Mouse (Mus musculus): ENCODE measurements around the gene Mfsd4b1.

DNA sequence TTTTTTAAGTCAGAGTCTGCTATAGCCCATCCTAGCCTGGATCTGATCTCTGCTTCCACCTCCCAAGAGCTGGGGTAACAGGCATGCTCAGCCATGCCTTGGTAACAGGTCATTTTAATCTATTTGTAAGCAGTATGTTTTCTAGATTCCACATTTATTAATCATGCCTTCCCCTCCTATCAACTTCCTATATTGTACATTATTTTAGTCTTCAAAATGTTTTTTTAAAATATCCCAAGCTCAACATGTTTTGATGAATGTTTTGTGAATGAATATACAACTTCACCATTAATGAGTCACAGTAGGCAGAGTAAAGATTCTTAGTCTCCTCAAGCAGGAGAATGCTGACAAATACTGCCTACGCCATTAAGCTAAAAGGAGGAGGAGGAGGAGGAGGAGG lies 42.0 kb upstream of the Mfsd4b1 start:
- TF ChIP-seq CTCF (IDR thresholded peaks at IDR 0.05; ENCODE audit: borderline replicate concordance, extremely low read depth, insufficient read depth, insufficient read length) = no peak
- no peak for TF ChIP-seq POLR2A (IDR thresholded peaks at IDR 0.05; ENCODE audit: borderline replicate concordance, extremely low read depth, insufficient read depth, insufficient read length, poor library complexity, severe bottlenecking)

Measured in brain, embryonic 14.5 days (tissue).